Mouse (Mus musculus) embryo, embryonic 9.5 days (tissue): ENCODE measurements at regions not wholly inside any gene's neighbourhood (a gene's known extent, or its start where the extent isn't known, plus 50 kb on each side); places are given as distances from the start of the nearest gene placed in this dataset.

ENCODE experiments used
- DNase-seq: peaks from one replicate; pipeline ENCODE4 v3.0.0-alpha.2; 2017; ENCODE audit errors: extremely low spot score

DNA sequence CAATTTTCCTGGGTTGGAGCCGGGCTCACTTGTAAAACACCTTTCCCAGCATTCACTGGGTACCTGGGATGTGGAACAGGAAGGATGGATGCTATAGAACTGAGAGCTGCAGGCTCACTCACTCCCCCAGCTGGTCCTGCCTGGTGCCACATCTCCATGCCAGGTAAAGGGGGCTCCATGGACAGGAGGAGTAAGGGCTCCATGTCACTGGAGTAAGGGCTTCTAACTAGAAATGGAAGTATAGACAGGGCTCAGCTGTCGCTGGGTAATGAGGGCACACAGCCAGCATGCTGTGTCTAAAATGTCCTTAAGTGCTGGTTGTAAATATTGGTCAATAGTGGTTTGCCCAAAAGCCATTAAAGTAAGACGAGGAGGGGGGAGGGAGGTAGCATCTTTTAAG is 99.4 kb upstream of the Gpr12 start:
- no peak for DNase-seq

DNA sequence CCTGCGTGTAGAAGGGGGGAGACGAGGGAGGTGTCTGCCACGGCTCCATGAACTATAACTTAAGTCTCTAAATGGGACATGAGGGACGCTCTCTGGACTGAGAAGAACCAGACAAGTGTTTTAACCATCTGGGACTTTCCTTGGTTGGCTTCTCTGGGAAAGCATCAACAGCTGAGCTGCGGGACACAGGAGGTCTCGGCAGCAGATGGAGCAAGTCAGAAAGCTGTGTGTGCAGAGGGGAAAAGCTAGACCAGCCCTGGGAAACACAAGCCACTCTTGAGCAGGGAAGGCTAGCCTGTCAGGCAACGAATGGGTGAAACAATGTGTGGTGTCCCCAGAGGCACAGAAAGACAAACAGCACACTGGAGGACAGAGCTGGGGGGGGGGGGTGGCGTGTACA is 98.5 kb upstream of the Gpr12 start:
- no peak for DNase-seq

DNA sequence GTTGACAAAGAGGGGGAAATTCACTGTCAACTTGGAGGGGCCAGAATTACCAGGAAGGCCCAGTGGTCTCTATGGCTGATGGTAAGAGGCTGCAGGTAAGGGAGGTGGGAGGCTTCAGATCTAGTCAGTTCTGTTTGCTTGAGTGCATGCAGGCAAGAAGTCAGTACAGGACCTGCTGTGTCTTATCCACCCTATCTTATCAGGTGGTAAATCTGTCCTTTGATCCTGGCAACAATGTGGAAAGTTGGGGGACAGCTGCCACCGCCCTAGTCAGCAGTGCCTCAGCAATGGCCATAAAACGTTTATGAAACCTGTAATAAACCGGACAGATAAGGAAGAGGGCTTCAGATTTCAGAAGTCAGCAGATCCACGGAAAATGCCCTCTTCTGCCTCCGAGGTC is 97.9 kb upstream of the Gpr12 start:
- DNase-seq, result no peak

DNA sequence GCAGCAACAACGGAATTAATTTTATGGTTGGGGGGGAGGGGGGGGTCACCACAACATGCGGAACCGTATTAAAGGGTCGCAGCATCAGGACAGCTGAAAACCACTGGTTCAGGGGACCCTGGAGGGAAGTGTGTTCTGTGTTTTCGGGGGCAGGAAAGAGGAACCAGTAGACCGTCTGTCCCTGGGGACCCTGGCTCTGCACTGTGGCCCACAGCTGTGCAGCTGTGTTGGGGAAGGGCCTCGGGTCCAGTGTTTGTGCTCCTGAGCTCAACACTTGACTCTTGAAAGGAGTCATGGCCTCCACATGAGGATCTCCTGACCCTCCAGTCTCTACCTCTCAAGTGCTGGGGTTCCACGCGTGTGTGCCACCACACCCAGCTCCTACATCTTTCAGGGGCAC is 96.5 kb upstream of the Gpr12 start:
- DNase-seq, result no peak

DNA sequence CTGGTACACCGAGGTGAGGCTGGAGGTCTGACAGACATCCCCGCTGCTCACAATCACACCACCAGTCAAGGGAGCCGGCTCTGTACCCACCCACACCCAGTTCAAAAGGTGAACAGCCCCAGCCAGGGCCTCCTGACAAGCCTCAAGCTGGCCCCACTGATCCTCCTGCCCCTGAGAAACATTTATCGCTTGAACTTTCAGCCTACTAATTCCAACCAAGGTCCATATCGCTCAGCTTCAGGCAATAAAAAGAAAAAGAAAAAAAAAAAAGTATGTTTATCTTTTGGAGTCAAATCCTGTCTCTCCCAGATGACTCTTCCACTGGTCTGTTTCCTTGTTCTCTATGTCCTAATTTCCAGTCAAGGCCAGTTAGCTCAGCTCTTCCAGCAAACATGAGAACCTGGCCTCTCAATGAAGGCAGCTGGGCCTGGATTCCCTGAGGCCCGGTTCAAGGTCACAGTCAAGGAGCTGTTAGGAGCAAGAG is 94.2 kb upstream of the Gpr12 start:
- no peak for DNase-seq

DNA sequence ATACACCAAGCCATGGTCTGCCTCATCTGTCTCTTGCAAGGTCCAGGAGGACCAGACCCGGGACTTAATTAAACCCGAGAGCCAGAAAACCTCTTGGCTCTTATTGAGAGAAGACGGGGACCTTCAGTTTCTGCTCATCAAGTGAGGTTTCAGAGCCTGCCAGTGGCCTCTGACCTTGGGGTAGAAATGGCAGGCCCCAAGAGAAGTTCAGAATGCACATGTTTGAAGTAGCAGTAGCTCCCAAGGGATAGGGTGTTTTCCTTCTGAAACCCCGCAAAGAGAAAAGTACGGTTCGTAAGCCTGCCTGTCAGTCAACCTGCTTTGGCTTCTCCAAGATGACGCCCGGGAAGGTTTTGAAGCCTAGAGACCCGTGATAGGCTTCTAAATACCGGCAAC is 93.7 kb upstream of the Gpr12 start:
- DNase-seq, result no peak

DNA sequence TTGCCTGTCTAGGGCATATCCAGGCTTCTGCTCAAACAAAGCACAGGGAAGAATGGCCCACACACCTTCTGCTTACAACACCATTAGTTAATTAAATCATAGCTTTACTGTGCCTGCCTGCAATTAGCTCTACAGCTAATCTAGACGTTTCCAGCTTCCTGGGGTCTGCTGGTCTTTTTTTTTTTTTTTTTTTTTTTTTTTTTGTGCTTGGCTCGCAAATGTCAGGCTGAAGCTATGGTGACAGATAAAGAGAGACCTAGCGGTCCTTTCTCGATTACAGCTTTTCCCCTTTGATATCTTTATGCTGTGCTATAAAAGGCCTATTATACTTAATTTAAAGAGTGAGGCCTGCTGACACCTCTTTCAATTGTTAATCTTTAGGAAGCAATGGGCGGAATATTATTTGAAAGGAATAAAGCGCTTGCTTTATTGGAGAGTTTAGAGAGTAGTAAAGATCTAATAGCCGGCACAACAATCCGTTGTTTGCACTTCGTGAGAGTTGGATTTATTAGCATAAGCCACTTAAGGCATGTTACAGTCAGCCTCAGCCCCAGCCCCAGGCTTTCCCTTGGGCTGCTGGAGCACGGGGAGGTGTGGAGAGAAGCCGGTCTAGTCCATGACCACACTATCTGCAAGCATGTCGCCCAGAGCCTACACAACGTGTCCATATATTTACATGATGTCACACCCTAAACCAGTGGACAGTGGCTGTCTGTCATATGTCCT is 93.2 kb upstream of the Gpr12 start:
- DNase-seq, result no peak

DNA sequence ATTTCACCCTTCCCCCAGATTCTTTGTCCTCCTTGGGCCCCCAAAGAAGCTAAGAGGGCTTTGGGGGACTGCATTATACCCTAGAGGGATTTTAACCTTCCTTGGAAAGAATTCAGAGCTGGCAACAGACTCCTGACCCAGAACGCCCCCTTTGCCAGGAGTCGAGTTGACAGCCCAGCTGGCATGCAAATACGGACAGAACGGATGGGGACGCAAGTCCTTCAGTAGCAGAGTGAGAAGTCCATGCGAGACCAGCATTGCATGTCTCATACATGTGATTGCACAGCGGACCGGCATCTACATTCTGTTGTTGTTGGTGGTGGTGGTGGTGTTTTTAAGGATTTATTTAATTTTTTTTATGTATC is 92.1 kb upstream of the Gpr12 start:
- DNase-seq, result no peak

DNA sequence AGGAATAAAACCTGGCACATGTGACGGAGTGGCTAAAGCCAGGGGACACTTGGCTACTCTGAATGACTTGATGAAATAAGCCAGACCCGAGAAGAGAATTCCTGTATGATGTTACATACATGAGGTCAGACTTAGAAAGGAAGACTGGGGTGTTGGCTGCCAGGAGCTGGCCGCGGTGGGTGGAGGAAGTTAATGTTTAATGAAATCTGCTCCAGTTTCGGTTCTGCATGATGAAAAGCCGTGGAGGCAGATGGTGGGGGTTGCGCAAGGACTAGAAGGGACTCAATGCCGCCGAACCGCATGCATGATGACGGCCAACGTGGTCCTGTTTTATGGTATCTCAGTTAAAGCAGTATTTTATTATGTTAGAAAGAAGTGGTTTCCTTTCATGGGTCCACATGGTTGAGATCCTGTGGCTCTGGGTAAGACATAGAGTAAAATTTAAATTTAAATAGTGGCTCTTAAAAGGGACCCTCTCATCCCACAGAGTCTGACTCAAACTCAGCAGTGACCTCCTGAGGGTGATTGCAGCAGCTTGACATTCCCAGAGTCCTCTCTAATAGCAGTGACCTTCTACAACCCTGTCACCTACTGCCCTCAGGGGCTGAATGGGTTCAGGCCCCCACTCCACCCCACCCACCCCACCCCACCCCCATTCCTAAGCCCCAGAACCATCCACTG is 91.6 kb upstream of the Gpr12 start:
- DNase-seq, result no peak

DNA sequence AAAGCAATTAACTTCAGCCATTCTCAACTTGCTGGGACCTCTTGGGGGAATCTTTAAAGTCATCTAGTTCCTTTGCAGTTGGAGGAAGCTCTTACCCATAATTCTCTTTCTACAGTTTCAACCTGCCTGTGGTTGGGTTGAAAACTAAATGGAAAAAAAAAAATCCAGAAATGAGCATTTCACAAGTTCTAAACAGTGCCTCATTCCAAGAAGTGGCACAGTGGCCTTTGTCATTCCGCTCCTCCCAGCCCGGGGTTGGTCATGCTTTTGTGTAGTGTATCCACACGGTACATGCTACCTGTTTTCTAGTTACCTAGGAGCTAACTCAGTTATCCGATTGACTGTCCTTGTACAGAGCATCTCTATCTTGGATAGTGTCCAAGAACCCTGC is 90.8 kb upstream of the Gpr12 start:
- no peak for DNase-seq

DNA sequence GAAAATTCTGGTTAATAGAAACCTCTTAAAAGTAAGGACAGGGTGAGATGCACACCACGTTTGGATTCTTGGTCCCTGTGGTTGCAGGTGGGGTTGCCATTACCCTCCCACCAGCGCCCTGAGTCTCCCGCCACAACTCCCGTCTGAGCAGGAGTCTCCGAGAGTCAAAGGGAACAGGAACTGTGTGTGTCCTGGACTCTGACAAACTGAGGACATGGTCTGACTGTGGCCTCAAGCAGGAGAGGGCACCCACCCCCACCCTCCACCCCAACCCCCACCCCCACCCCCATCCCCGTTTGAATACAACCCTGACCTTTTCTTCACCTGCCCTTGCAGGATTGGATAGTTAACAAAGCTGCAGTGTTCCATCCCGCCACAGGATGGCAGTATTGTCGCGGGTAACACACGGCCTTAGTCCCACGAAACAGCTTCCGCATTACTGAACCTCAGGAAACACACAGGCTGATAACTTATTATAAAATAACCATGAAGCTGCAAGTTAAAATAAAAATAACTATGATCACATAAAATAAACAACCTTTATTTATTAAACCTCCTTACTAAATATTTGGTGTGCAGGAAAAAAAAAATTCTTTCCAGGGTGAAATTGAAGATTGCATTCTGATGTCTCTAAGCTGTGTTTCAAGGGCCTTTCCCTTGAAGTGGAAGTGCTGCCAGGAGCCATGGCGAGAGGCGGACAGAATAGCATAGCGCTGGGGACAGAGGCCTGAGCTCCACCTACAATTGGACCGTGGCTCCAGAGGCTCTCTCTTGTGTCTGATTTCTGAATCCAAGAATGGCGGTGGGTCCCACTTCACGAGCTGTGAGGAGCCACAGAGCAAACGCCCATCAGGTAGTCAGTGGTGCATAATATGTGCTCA is 90.2 kb upstream of the Gpr12 start:
- DNase-seq, result peak; percentile 69

DNA sequence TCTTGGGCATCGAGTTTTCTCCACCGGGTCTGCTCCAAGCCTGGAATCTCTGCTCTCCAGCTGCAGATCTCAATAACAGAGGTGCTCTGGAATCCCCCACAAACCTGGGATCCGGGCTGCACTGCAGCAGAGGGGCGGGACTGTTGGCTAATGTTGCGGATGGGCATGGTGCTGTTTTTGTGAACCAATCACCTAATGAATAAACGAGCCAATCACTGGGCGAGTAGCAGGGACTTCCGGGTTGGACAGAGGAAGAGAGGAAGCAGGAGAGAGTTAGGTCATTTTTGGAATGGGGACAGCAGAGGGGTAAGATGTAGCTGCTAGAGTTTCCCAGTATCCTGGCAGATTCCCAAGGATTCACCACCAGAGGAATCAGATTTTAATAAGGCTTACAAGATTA is 76.7 kb upstream of the Gpr12 start:
- no peak for DNase-seq

DNA sequence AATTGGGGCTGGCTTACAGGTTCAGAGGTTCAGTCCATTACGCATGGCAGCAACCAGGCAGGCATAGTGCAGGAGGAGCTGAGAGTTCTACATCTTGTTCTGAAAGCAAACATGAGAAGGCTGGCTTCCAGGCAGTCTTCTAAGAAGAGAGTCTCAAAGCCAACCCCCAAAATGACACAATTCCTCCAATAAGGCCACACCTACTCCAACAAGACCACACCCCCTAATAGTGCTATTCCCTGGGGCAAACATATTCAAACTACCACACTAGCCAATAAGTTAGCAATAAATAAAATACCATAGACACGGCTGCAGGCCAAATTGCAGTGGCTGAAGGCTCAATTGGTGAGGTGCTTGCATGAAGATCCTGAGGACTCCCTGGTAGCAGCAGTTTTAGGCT is 72.2 kb upstream of the Gpr12 start:
- no peak for DNase-seq

DNA sequence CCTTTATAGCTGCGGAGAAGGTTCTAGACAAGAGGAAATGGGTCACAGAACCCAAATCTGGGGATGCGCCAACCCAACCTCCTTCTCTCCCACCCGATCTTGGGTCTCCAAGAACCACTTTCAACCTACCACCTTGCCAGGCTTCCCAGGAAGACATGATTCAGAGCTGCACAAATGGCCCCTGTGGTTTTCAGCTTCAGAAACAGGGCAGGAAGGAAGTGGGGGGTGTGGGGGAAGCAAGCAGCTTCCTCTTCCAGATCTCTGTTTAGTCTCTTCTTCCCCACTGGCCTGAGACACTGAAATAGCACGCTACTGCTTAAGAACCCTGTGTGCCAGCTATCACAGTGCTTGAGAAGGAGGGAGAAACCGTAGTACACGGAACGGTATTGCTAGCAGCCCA is 70.4 kb upstream of the Gpr12 start:
- no peak for DNase-seq

DNA sequence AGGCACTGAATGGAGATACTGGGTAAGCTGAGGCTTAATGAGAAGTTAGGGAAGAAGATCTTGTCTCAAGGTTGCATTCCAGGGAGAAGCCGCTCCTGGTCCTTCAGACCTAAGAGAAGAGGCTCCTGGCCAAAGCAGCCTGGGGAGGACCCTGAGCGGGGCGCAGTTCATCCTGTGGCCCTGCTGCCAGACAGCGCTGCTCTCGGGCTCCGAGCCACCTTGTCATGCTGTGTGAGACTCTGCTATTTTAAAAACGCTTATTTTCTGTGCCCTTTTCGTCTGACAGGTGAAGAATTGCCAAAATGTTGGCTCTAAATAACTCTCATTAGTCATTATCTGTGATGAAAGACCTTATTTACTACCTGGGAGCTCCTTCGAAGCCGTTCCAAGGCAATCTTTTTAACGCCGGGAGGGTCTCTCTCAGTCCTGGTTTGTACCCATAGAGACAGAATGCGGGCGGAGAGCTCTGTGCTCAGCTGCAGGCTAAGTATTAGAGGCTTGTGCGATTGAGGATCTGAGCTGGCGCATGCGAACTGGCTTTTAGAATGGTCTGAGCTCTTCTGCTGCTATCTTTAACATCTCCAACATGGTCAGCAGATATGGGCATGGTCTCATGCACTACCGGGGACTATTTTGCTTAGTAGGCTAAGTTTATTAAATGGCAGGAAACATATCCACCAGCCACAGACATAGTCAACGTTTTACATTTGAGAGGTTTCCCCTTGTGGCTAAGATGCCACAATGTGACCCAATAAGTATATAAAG is 68.8 kb upstream of the Gpr12 start:
- DNase-seq, result no peak

DNA sequence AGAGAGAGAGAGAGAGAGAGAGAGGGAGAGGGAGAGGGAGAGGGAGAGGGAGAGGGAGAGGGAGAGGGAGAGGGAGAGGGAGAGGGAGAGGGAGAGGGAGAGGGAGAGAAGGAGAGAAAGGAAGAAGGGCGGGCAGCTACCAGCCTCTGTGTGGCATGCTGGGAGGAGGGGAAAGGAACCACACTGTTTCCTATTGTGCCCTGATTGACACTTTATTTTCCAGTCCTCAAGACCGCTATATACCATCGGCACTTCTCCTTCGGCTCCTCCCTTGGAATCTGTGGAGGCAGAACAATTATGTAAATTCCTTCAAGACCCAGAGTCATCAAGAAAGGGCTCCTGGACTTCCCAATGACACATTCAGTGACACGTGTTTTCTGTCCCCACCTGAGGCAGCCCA is 67.8 kb upstream of the Gpr12 start:
- no peak for DNase-seq

DNA sequence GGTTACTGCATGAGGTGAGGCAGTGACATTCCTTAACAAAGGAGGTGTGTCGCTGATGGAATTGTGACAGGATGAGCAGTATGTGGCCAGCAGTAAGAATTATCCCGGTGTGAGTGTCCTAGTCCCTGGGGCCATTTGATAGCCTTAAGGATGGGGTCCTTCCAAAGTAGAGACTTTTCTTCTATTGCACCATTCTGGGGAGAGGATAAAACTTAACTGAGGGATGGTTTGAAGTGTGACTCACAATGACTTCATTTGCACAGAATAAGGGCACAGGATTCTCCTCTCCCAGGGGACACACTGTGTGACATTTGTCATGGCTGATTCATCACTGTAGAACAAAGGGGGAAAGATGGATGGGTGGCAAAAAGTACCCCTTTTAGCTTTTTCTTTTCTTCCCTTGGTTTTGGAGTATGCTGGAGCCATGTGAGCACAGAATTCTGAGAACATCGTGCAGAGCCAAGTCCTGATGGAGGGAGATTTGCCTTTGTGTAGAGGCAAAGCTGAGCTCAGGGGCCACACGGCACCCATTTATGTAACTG is 63.6 kb upstream of the Gpr12 start:
- no peak for DNase-seq

DNA sequence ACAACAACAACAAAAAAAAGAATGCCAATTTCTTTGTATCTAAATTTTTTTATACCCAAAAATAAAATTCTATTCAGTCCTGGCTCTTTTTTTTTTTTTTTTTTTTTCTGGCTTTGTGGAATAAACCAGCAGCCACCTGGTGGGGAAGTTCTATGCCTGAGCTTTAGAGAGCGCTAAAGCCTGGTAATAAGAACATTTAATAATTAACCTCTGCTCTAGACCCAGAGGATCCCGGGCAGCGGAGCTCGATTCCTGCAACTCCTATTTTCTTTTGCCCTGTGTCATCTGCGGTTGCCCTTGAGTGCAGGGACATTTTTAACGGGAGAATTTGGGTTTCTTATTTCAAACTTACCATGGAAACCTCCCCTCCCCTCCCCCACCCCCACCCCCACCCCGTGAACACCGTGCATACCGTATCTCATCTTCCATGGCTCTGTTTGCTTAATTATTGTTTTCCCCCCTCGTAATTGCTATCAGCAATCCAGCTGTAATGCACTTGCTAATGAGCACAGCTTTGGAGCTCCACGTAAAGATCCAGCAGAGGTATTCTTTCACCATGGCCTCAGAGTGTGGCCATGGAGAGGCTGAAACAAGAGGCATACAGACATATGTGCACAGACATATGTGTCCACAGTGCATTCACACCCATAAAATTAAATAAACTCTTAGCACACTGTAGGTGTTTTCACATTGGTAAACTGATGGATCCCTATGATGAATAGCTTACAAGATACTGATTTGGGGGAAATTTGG is 62.8 kb upstream of the Gpr12 start:
- DNase-seq, result no peak

DNA sequence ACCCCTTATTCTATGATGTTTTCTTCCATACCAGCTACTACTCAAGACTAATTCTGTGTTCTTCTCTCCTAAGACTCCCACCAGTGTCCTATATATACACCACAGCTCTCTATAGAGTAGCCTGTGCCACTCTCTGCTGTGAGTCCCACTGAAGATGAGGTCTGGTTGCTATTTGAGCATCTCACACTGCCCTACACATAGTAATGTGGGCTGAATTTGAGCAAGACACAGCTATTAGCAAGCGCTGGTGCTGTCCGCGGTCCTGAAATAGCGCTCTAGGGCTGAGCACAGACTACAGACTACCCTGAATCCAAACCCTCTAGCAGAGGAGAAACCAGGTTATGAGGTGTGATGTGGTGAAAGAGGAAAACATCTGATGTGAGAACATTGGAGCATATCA is 59.5 kb upstream of the Gpr12 start:
- DNase-seq, result peak; percentile 72

DNA sequence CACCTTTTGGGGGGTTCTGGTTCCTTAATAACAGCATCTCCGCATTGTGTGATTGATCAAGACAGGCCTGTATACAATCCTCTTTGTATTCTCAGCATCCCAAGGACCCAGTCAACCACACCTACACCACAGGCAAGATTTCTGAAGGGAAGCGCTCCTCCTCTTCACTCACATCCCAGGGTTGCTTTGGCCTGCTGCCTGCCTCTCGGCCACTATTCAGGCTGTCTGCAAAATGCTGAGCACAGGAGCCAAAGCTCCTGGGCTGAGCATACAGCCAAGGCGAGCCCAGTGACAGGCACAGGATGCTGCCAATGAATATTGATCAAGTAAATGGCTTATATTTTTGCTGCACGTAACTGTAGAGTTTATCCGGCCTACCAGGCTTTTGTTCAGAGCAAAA is 56.9 kb upstream of the Gpr12 start:
- no peak for DNase-seq

DNA sequence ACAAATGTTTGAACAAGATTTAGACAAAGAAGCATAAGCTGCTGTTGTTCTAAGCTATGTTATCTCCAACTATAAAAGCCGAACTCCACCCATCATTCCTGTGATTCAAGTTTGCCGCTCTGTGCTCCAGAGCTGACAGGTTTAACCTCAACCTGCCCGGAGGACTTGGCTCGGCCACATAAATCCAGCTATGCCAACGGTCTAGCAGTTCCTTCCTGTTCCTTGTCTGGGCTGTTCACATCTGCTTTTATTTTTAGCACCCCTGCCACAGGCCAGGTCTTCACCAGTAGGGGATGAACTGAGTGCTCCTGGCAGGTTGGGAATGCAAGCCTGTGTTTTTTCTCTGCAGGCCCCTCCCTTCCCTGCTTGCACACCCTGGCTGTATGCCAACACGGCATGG is 51.8 kb upstream of the Gpr12 start:
- DNase-seq, result no peak
